Mouse (Mus musculus) thymus, adult 2 months (tissue): ENCODE measurements around the gene Foxp2.

Experiments used
- CTCF ChIP-seq: fragments of 200-500 bp; IDR thresholded peaks from 2 replicates; pipeline ENCODE4 v1.5.1; 2012; ENCODE audit warnings: mild to moderate bottlenecking, control low read depth, low read length, moderate library complexity, borderline replicate concordance; ENCODE audit not compliant: control insufficient read depth, poor library complexity, insufficient read depth; ENCODE audit errors: extremely low read depth
- POLR2A ChIP-seq: fragments of 200-500 bp; IDR thresholded peaks from 2 replicates; pipeline ENCODE4 v1.6.1; 2012; ENCODE audit warnings: mild to moderate bottlenecking, low read length, control low read depth, moderate library complexity; ENCODE audit not compliant: control insufficient read depth, poor library complexity, insufficient read depth; ENCODE audit errors: extremely low read depth

GRCm38 (mm10) chr6:15323099-15323498 lies 421.9 kb downstream of the Foxp2 start:
- TF ChIP-seq POLR2A (no peak), CTCF (no peak)
